Mouse (Mus musculus) megakaryocyte, embryonic 14.5 days (primary cell): Measurements from ENCODE around the gene Tmed5. TPM values are rescaled to one million over a fixed set of nuclear protein-coding genes. Genes with fewer than 3 reads are reported as not detected.

Source experiments
- H3K27me3 ChIP-seq: replicated peaks from 2 replicates; pipeline ENCODE3; 2012; ENCODE audit warnings: inconsistent platforms
- H3K36me3 ChIP-seq: replicated peaks from 2 replicates; pipeline ENCODE3; 2012; ENCODE audit warnings: low read length, inconsistent platforms, mixed read lengths
- H3K4me1 ChIP-seq: 2 replicates; pipeline ENCODE4 v1.6.1; 2012; ENCODE audit warnings: inconsistent platforms
- H3K4me3 ChIP-seq: replicated peaks from 2 replicates; pipeline ENCODE3; 2012; ENCODE audit warnings: moderate library complexity, mild to moderate bottlenecking, inconsistent platforms
- H3K9me3 ChIP-seq: 2 replicates; pipeline ENCODE4 v1.6.1; 2012; ENCODE audit warnings: inconsistent platforms
- FLI1 ChIP-seq: IDR thresholded peaks from 2 replicates; pipeline ENCODE4 v1.6.1; 2012; ENCODE audit warnings: low read length, inconsistent platforms, mixed read lengths
- GATA1 ChIP-seq: IDR thresholded peaks from 3 replicates; pipeline ENCODE4 v1.6.1; 2012; ENCODE audit warnings: mixed read lengths, low read length, inconsistent platforms, borderline replicate concordance
- polyA plus RNA-seq: library from polyadenylated mRNA; stranded (reverse); fragments of >175 nt; gene quantifications from 2 replicates; pipeline ENCODE4 v1.2.3, GENCODE M21; 2012; ENCODE audit warnings: low replicate concordance; ENCODE audit not compliant: insufficient read depth

Gene Tmed5
- polyA plus RNA-seq: 18.5 and 35.6 TPM in 2 replicates

GRCm38 (mm10) chr5:108132441-108133243 lies at the start of gene Tmed5, which contains the start of gene Ccdc18:
Gene Tmed5, minus strand, starts transcription at chr5:108132620.
Gene Ccdc18, plus strand, starts transcription at chr5:108132875.
- H3K27me3 ChIP-seq: no peaks in the 10 kb centered on the region
- H3K4me3 ChIP-seq: peak within 1 kb of the TSS; percentile 99
- H3K9me3 ChIP-seq: no peaks in the 10 kb centered on the region
- H3K4me1 ChIP-seq: peaks cover 23% of the 10 kb centered on the region
- TF ChIP-seq FLI1: no peak
- no peak for TF ChIP-seq GATA1
- H3K36me3 ChIP-seq: peaks cover 27% of the 10 kb centered on the region

- H3K36me3 ChIP-seq: peaks cover 2% of the 10 kb centered on the region
- H3K27me3 ChIP-seq: no peaks in the 10 kb centered on the region
- H3K9me3 ChIP-seq: no peaks in the 10 kb centered on the region
- H3K4me3 ChIP-seq: no peak overlapping the region
- no peaks in the 10 kb centered on the region for H3K4me1 ChIP-seq
- TF ChIP-seq FLI1: no peak
- no peak for TF ChIP-seq GATA1
These were observed 31.3 kb upstream of the Tmed5 start for GRCm38 (mm10) chr5:108163695-108164094.

GRCm38 (mm10) chr5:108160796-108161195 lies 28.4 kb upstream of the Tmed5 start:
- Histone ChIP-seq H3K9me3 (no peaks in the 10 kb centered on the region), H3K36me3 (peaks cover 6% of the 10 kb centered on the region), H3K4me3 (no peak overlapping the region), H3K27me3 (no peaks in the 10 kb centered on the region), H3K4me1 (no peaks in the 10 kb centered on the region)
- TF ChIP-seq GATA1 (no peak), FLI1 (no peak)

- TF ChIP-seq FLI1 (no peak), GATA1 (no peak)
- Histone ChIP-seq H3K27me3 (no peaks in the 10 kb centered on the region), H3K36me3 (peaks cover 10% of the 10 kb centered on the region), H3K9me3 (no peaks in the 10 kb centered on the region), H3K4me1 (peaks cover 3% of the 10 kb centered on the region; the same call in 1 of the 2 replicates), H3K4me3 (no peak overlapping the region)
These were observed 20.2 kb upstream of the Tmed5 start for GRCm38 (mm10) chr5:108152592-108152991.

GRCm38 (mm10) chr5:108131849-108132440 lies 475 bp downstream of the Tmed5 start:
- Histone ChIP-seq H3K4me1 (peaks cover 23% of the 10 kb centered on the region), H3K27me3 (no peaks in the 10 kb centered on the region), H3K9me3 (no peaks in the 10 kb centered on the region), H3K4me3 (peak overlapping the region; percentile 99), H3K36me3 (peaks cover 30% of the 10 kb centered on the region)
- no peak for TF ChIP-seq FLI1
- no peak for TF ChIP-seq GATA1

GRCm38 (mm10) chr5:108120221-108120900 lies 12.1 kb downstream of the Tmed5 start:
- TF ChIP-seq GATA1 (no peak), FLI1 (no peak)
- Histone ChIP-seq H3K9me3 (no peaks in the 10 kb centered on the region), H3K27me3 (no peaks in the 10 kb centered on the region), H3K36me3 (peaks cover 50% of the 10 kb centered on the region), H3K4me3 (no peak overlapping the region), H3K4me1 (no peaks in the 10 kb centered on the region; the same call in 1 of the 2 replicates)

- TF ChIP-seq GATA1 (no peak), FLI1 (no peak)
- Histone ChIP-seq H3K4me3 (no peak overlapping the region), H3K27me3 (no peaks in the 10 kb centered on the region), H3K36me3 (peaks cover 43% of the 10 kb centered on the region), H3K4me1 (no peaks in the 10 kb centered on the region; the same call in 1 of the 2 replicates), H3K9me3 (no peaks in the 10 kb centered on the region)
These were observed 14.7 kb downstream of the Tmed5 start for GRCm38 (mm10) chr5:108117693-108118092.

- peaks cover 69% of the 10 kb centered on the region for H3K36me3 ChIP-seq
- no peak overlapping the region for H3K4me3 ChIP-seq
- H3K4me1 ChIP-seq: no peaks in the 10 kb centered on the region
- no peaks in the 10 kb centered on the region for H3K9me3 ChIP-seq
- H3K27me3 ChIP-seq: no peaks in the 10 kb centered on the region
- TF ChIP-seq GATA1 (no peak), FLI1 (no peak)
These were observed 23.1 kb downstream of the Tmed5 start for GRCm38 (mm10) chr5:108109346-108109745.

- no peak overlapping the region for H3K4me3 ChIP-seq
- TF ChIP-seq FLI1 (no peak), GATA1 (no peak)
- H3K9me3 ChIP-seq: no peaks in the 10 kb centered on the region
- H3K36me3 ChIP-seq: peaks cover 92% of the 10 kb centered on the region
- H3K27me3 ChIP-seq: no peaks in the 10 kb centered on the region
- H3K4me1 ChIP-seq: peaks cover 16% of the 10 kb centered on the region
These were observed 28.1 kb downstream of the Tmed5 start for GRCm38 (mm10) chr5:108104306-108104705.

GRCm38 (mm10) chr5:108100196-108100595 lies 32.2 kb downstream of the Tmed5 start:
- Histone ChIP-seq H3K4me1 (peaks cover 16% of the 10 kb centered on the region), H3K9me3 (no peaks in the 10 kb centered on the region), H3K36me3 (peaks cover 92% of the 10 kb centered on the region), H3K27me3 (no peaks in the 10 kb centered on the region), H3K4me3 (no peak overlapping the region)
- no peak for TF ChIP-seq GATA1
- no peak for TF ChIP-seq FLI1
